22 mouse cellular contexts compared by ENCODE assay signal in the genomic region with DNA sequence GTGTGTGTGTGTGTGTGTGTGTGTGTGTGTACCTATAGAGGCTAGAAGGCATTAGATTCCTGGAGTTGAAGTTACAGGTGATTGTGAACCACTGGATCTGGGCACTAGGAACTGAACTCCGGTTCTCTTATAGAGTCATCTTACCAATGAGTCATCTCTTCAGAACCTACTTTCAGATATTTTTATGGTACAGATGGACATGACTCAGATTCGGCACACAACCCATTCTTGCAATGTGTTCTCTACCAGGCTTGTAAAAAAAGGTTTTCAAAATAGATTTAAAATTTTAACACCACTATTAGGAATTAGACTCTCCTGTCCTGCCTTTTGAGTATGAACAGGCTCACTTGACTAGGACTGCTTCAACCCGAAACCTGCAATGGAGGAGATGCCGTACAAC.
"Had no signal": no experiment of that assay in that cellular context is flagged by ENCODE, and none has a peak within 500 bp of the region (broad histone marks: within the 10 kb centered on the region; RNA-seq: fewer than 3 reads in every experiment).

No protein-coding gene starts in this region.

- ATAC-seq: intestine, embryonic 15.5 days; liver, postnatal 0 days; lung, postnatal 0 days; midbrain, embryonic 15.5 days had no signal

- DNase-seq: kidney, adult 11 months; kidney, adult 8-10 months; kidney, postnatal 10 days; kidney, postnatal 36 days; left cerebral cortex, postnatal 4 days; liver, postnatal 0 days; lung, embryonic 14.5 days; spleen, adult 18-20 months; thymus, adult 18-20 months; thymus, postnatal 36 days had no signal

- H3K4me3 ChIP-seq: intestine, embryonic 15.5 days; kidney, embryonic 15.5 days; limb, embryonic 12.5 days; limb, embryonic 15.5 days; midbrain, embryonic 12.5 days; midbrain, embryonic 15.5 days; neural tube, embryonic 12.5 days; neural tube, embryonic 15.5 days; stomach, embryonic 15.5 days had no signal

- H3K27ac ChIP-seq: intestine, embryonic 15.5 days; kidney, embryonic 15.5 days; limb, embryonic 12.5 days; limb, embryonic 15.5 days; liver, embryonic 14.5 days; macrophage; midbrain, embryonic 12.5 days; midbrain, embryonic 15.5 days; neural tube, embryonic 12.5 days; neural tube, embryonic 15.5 days; stomach, embryonic 15.5 days had no signal
